Mouse (Mus musculus) urinary bladder, adult 18-20 months (tissue): Measurements from ENCODE around the gene Dnah11.
"Not testable (repeated sequence)": the region's sequence is repeated elsewhere in the genome, so short reads cannot be mapped to it uniquely, and the experiment has no call there.

Experiments
- DNase-seq, 2 experiments: peaks; one replicate each; pipeline ENCODE4 v3.0.0; 2022; ENCODE audit warnings: low spot score in 2 of 2, mixed read lengths in 2 of 2

Gene Dnah11

DNA sequence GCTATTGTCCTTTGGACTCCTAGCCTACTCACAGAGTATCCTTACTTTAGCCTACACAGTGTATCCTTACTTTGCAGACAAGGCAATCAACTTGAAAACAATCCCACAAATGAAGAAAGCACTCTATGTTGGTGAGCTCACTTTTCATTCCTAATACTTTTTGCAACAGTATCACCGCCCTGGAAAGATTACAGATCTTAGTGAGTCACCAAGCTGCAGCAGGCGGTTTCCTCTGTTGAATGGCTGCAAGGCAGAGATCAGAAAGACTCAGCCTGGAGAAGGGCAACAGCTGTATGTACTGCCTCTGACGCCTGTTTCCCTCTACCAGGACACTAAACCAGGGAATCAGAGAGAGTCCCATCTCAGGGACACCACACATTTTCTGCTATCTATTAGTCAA lies 218.5 kb downstream of the Dnah11 start:
- DNase-seq, result no peak

DNA sequence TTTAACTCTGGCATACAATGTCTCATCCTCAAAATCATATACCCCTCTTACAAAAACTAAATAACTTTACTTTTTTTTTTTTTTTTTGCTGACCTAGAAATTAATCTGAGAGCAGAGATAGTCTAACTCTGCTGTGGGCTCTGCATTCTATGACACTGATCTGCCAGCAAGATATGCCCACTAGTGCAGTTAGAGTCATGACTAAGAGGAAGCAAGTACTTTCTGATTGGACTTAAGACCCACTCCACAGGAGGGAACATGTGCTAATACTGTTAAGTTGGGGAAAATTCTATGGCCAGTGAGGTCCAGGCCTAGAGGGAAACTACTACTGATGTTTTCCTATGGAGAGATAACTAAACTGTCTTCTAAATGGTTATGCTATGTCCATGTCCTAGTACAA lies 225.1 kb downstream of the Dnah11 start:
- DNase-seq, result no peak

DNA sequence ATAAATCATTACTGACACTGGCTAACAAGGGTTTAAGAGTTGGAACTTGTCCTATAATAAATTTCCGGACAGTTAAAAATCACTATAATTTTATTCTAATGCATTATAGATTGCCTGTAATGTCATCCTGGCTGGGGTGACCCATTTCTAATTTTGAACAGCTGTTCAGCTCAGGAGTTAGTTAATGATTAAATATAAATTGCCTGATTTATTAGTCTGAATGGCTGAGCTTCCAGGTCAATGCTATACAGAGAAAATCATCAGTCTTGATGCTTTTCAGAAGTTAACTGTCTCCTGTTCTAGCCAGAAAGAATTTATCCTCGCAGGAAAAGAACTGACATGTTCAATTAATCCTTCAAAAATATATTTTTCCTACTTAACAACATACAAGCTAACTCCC lies 236.1 kb downstream of the Dnah11 start:
- DNase-seq, result no peak

DNA sequence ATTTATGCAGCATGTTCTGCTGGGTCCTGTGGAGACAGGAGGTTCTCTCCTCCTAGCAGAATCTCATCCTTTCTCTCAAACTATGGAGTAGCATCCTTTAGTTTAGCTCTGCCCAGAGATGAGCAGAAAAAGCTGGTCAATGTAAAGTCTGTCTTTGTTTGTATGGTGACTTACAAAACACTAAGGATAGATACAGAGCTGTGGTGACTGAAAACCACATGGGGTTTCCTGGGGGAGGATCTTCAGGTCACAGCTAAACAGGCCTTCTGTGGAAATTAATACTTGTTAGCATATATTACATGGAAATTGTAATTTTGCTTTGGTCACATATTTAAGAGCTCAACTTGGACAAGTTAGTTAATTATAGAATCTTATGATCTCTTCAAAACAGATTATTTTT lies 239.6 kb downstream of the Dnah11 start:
- DNase-seq, result no peak

DNA sequence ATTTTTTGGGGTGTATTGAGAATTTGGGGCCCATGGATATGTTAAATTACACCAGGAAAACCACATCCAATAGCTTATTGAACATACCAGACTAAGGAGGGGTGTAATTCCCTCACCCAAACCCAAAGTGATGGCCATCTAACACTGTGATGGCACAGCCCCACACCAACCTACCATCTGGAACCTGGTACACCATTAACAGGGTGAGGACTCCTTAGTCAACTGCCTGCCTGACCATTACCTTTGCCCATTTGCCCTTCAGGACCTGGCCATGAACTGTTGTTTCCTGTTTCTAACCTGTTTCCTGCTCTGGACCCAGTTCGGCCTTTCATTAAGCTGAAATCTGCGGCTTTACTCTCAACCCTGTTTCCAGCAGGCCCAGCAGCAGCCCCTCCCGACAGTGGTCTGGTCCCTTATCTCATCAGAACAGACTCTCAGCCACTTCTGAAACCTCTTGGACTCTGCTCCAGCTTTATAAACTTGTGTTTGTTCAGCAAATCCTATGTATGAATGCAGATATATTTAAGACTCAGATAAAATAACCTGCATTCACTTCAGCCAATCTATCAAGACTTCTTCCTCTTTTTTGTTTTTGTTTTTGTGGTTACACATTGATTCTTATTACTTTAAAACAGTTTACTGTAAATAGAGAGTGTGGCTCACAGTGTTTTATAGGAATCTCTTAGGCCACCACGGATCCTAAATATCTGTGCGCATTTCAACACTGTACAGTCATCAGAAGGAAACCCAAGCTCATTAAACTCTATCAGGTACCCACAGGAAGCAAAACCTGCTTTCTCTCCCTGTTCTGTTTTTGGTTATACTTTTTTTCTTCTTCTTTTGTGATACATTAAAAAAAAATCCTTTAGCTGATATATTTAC lies 251.8 kb downstream of the Dnah11 start:
- DNase-seq, result no peak

DNA sequence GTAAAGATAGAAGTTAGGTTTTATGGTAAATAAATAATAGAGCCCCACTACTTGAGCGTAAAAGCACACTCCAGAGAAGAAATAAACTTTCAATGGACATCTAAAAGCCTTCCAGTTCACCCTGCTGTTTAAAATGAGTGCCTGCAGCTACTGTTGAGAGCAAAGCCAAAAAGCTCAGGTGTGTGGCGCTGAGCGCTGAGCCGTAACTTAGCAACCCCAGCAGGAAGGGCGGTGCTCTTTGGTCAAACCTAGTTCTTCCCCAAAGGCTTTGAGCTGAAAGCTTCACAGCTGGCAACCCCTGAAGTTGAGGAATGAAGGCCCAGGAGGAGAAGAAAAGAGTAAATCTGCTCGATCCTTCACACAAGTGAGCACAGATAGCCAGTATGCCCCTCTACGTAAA lies 256.9 kb downstream of the Dnah11 start:
- no peak for DNase-seq

DNA sequence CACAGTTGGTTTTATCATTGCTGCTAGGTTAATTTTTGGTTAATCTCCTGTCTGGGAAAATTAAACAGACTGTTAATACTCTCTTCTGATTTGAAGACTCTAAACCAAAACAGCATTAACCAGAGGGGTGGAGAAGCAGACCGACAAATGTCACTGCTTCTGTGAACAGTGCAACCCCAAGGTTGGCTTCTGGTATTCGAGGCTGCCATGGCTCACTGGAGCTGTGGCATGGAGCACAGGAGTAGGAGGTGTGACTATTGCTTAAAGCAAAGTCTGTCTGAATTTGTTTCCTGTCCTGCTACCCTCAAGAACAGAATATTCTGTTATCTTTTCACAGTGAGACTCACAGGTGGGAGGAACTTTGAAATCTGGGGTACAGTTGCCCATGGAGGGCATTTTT lies 260.6 kb downstream of the Dnah11 start:
- DNase-seq, result no peak

DNA sequence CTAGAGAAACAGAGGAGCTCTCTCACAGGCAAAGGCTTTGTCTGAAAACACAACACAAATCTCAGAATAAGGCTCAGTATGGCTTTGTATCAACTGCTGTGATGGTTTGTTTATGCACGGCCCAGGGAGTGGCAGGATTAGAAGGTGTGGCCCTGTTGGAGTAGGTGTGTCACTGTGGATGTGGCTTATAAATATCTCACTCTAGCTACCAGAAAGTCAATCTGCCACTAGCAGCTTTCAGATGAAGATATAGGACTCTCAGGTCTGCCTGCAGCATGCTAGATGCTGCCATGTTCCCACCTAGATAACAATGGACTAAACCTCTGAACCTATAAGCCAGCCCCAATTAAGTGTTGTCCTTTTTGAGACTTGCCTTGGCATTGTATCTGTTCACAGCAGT lies 266.8 kb downstream of the Dnah11 start:
- DNase-seq, result no peak

DNA sequence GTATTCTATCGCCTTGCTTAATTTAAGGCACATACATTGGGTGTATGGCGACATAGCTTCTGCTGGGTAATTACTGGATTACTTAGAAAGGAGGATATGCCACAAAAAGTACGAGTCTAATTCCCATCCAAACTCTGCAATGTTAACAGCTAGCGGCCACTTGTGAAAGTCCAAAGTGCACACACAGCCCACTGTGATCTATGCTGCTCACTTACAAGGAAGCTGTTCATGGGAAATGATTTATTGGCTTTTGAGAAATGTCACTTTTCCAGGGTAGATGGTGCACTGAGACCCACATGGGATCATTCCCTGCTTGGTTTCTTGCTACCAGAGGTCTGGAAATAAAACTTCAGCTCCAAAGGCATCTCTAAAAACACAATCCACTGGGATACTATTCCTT lies 269.1 kb downstream of the Dnah11 start:
- DNase-seq, result no peak

DNA sequence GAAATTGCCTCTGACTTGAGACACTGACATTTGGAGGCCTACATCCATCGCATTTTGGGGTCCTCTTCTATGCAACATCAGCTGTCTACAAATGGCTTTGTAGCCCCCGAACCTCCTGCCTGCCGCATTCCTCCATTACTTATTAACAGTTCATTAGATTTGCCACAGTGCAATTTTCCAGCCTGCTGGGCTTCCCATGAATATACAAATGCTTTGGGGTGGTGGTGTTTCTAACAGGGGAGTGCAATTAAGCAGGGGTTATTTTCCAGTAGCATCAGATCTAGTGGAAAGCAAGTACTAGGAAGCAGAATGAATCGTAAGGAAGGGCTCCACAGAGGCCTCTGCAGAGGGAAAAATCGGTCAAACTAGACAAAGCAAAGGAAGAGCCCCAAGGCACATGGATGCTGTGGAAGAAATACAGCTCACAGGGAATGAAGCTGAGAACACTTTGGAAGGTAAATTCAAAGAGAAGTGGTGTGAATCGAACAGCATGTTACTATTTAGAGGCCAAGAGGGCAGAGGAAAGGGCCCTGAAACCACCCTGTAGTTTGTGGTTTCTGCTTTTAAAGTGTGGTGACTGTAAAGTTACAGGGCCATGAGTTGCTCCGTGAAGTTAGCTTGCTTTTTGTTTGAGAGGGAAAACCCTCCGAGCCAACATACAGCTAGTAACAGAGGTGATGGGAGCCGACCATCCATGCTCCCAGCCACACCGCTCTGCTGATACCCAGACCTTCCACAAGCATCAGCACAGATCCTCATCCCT lies 282.8 kb downstream of the Dnah11 start:
- DNase-seq, result no peak

DNA sequence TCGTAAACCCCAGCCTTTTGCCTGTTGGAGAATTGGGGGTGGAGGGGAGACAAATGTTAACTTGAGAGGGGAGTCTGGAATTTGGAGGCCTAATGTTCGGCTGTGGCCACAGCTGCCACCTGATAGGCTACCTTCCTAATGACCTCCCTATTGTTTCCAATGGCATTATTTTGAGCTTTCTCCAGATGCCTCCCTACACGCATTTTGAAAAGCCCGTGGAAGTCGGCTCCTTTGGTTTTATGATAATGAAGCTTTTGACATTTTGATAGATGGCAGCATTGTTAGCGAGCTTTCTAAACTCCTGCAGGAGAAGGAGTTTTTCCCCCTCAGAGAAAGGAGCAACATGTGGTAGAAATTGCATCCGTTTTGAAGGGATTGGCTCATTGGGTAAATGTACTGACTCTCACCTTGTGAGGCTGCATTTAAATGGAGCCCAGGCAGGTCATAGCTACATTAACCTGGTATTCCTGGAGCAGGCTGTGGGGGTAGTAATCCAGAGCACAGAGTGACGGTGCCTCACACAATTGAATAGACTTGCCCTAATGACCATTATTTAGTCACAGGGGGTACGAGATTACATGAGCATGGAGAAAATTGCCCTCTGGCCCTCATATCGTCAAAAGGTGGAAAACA lies 284.1 kb downstream of the Dnah11 start:
- no peak for DNase-seq

DNA sequence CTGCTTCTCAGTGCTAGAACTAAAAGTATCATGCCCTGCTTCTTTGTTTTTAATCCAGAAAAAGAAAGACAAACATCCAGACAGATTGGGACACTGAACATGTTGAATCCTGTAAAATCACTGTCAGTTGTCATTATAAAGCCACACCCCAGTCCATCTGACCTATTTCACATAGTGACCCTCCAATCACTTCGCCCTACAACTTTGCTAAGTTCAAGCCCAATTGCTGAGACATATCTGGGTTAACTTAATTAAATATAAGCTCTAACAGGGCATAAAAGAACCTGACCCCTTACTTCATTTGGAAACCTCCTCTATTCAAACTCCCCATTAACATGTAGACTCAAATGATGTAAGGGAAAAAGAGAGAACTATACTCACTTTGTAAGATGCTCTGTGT lies 287.4 kb downstream of the Dnah11 start:
- no peak for DNase-seq

DNA sequence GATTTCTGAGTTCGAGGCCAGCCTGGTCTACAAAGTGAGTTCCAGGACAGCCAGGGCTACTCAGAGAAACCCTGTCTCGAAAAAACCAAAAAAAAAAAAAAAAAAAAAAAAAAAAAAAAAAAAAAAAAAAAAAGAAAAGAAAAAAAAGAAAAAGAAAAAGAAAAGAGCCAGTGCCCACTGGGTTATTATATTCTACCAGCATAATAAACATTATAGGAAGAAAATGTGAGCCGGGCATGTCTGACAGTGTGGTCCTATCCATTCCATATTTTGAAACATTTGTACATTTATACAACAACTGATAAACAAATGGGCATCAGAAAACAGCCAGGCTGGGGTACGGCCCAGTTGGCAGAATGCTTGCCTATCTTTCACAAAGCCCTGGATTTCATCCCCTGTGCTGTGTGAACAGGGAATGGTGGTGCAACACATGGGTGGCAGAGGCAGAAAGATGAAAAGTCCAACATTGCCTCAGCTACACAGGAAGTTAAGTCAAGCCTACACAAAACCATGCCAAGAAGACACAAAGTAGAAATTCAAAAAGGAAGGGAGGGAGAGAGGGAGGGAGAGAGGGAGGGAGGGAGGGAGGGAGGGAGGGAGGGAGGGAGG lies 293.5 kb downstream of the Dnah11 start:
- not testable (repeated sequence) for DNase-seq

DNA sequence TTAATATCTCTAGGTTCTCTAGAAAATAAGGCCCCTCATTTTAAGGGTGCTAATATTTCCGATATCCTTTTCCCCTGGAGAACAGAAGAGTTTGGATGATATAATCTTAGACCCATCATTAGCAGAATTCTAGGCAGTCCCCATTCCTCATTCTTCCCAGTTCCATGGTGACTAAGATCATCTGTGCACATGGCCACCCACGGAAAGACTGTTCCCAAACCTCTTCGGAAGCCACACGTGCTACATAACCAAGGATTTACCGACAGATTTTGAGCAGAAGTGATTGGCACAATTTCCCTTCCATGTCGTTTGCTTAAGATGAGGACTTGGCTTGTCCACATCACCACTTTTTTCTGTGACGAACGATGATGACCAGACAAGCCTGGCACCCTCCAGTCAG lies 295.2 kb downstream of the Dnah11 start:
- no peak for DNase-seq

DNA sequence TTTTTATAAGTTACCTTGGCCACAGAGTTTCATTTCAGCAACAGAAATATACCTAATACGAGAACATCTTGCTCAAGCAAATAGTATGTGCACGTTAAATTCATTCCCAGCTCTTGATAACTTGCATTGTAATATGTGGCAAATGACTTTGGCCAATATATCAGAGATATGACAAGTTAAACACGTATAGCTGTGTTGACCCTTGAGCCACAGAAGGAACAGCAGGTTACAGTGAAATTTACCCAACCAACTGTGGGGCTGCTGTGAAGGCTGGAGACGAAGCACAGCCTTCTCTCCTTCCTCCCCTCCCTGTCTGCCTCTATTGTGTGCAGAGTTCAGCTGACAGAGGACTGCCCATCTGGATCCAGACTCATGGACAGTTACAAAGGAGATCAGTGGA lies 297.5 kb downstream of the Dnah11 start:
- DNase-seq, result not testable (repeated sequence)

DNA sequence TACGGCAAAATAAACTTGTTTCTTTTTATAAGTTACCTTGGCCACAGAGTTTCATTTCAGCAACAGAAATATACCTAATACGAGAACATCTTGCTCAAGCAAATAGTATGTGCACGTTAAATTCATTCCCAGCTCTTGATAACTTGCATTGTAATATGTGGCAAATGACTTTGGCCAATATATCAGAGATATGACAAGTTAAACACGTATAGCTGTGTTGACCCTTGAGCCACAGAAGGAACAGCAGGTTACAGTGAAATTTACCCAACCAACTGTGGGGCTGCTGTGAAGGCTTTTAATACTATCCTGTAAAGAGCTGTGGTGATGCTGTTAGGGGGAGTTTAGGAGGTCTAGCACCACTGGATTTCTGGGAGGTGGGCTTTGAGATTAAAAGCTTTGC lies 298.0 kb downstream of the Dnah11 start:
- DNase-seq, result not testable (repeated sequence)

DNA sequence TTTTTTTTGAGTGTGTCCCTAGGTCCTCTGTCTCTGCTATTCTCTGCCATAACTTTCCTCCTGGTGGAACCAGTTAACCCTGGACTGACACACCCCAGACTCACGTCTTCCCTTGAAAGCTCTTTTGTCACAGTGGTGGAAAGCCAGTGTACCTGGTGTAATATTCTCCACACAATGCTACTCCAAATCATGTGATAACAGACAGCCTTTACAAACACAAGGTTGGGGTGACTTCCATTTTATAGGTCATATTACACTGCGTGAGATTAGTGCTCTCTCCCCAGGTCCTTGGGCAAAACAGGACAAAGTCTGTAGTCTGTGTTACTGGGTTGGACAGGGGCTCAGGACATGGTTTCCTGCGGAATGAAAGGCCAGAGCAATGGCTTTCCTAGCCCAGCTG lies 311.4 kb downstream of the Dnah11 start:
- DNase-seq, result no peak

DNA sequence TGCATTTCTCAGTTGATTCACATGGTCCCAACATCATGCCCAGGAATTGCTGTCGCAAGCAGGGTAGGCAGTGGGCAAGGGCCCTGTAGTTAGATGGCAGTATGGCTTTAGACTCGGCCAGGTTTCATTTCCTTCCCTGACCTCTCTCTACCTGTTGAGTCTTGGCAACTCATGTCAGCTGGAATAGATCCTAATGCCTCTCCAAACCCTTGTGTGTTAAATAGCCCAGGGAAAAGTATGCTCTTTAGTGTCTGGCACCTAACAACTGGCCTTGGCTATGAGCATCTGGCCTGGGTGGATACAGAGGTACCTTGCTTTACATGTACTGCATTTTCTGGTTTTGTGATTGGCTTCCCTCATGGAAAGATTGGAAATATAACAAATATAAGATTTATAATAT lies 314.2 kb downstream of the Dnah11 start:
- no peak for DNase-seq

DNA sequence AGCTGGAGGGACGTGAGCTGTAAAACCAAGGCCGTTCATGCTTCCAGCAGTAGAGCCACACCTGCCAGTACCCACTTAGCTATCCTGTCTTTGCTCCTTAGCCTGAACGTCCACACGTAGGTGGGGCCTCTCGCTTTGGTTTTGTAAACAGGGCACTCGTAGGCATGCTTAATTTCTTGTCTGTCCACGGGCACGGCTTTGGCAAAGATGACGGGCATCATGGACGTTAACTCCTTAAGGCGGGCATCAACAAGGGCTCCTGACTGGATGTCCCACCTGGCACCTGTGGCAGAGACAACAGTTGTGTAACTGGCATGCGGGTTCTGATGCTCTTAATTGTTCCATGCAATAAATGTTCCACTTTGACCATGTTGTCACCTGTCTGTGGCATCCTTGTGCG lies 320.5 kb downstream of the Dnah11 start:
- no peak for DNase-seq

DNA sequence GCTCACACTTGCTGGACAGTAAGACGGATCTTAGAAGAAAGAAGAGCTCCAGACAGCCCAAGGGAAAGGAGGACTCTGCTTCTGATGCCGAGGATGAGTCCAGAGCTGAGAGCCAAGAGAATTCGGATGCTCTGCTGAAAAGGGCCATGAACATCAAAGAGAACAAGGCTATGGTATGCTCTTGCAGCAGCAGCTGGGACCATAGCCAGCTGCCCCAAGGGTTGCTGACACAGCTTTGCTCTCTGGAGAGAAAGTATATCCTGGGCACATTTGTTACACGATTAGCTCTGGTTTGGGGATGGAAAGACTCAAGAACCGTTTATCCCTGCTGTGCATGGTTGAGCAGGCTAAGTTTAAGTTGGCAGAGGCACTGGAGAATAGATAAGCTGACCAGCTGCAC lies 326.6 kb downstream of the Dnah11 start:
- DNase-seq, result no peak

DNA sequence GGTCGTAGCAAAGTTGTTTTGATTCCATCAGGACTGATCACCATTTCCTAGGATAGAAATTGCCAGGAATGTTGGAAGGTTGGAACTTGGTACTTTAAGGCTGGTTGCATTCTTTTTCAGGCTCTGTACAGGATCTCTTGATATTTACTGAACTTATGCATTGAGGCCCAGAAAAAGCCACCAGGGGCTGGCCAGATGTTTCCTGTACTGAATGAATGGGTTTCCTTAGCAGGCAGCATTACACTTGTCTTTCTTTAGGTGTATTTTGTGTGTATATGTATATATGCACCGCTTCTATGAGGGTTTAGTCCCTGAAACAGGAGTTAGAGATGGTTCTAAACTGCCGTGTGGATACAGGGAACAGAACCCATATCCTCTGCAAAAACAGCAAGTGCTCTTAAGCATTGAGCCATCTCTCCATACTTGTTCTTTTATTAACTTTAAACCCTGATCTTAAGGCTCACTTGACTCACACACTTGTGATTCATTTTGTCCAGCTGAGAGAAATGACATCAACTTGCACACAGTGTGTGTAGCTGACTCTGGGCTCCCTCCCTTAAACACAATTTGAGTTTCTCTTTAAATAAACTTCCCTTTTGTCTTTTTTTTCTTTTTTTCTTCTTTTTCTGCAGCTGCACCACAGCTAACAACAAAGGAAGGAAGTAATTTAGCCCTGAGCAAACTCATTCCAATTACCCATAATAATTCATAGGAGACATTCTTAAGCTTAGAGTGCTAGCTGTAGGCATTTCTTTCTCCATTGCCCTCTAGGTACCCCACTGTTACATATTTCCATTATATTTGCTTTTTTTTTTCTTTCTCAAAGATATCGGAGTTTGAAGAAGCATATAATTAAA lies 330.9 kb downstream of the Dnah11 start:
- DNase-seq, result no peak
